11 mouse cellular contexts compared by ENCODE assay signal in genomic region chr8:109958036-109958655, GRCm38 (mm10). TPM values are rescaled to one million over a fixed set of nuclear protein-coding genes. Genes with fewer than 3 reads are reported as not detected.
A peak's percentile ranks its signal among the peaks of the same experiment; 100 is the strongest.
DNase-seq lines count a peak whose midpoint lies in the region; ATAC-seq and TF ChIP-seq lines count a peak whose summit lies in the region.
"Had no signal": no experiment of that assay in that cellular context is flagged by ENCODE, and none has a peak within 500 bp of the region (broad histone marks: within the 10 kb centered on the region; RNA-seq: fewer than 3 reads in every experiment).

No protein-coding gene starts in this region.

- no peak overlapping the region for H3K4me2 ChIP-seq in limb, embryonic 14.5 days (replicated peaks; ENCODE audit: low read depth, low read length, severe bottlenecking)

- ATAC-seq in limb, embryonic 14.5 days (ENCODE audit: low FRiP score, low read depth): no peak

- TF ChIP-seq CTCF in kidney, adult 2 months (conservative IDR thresholded peaks at IDR 0.05; ENCODE audit: insufficient read depth, insufficient read length, low read depth, low read length): no peak
- TF ChIP-seq CTCF in ES-Bruce4 (IDR thresholded peaks at IDR 0.05; ENCODE audit: low read depth, low read length): no peak

- no peak for TF ChIP-seq POLR2A in kidney, adult 2 months (IDR thresholded peaks at IDR 0.05; ENCODE audit: low read depth, low read length)
- no peak for TF ChIP-seq POLR2A in ES-Bruce4 (IDR thresholded peaks at IDR 0.05; ENCODE audit: insufficient read depth, low read length)
- no peak for TF ChIP-seq POLR2A in limb, embryonic 14.5 days (IDR thresholded peaks at IDR 0.05; ENCODE audit: borderline replicate concordance, extremely low read depth, insufficient read depth, insufficient read length)

- H3K27me3 ChIP-seq in kidney, adult 2 months (replicated peaks; ENCODE audit: control insufficient read depth, insufficient read depth, low read length): no peaks in the 10 kb centered on the region
- peaks cover 9% of the 10 kb centered on the region for H3K27me3 ChIP-seq in ES-Bruce4 (ENCODE audit: control insufficient read depth, insufficient read depth, low read length, poor library complexity, severe bottlenecking)
- H3K27me3 ChIP-seq in limb, embryonic 14.5 days (ENCODE audit: control insufficient read depth, insufficient read depth, low read length): peaks cover 29% of the 10 kb centered on the region

- peak overlapping the region; percentile 54 for H3K27ac ChIP-seq in kidney, adult 2 months (ENCODE audit: insufficient read depth, low read depth, low read length)
- H3K27ac ChIP-seq in ES-Bruce4 (ENCODE audit: insufficient read depth, low read length): peak overlapping the region; percentile 80
- H3K27ac ChIP-seq in limb, embryonic 14.5 days (replicated peaks; ENCODE audit: low read depth, low read length): peak overlapping the region; percentile 39; the same call in 1 of the 2 replicates
- H3K27ac ChIP-seq: liver, embryonic 14.5 days had no signal

- no peak overlapping the region for H3K4me3 ChIP-seq in kidney, adult 2 months (ENCODE audit: insufficient read depth, low read depth, low read length)
- H3K4me3 ChIP-seq in ES-Bruce4 (ENCODE audit: low read depth, low read length): no peak overlapping the region
- H3K4me3 ChIP-seq in limb, embryonic 14.5 days (replicated peaks; ENCODE audit: low read length): no peak overlapping the region

- H3K9ac ChIP-seq in ES-Bruce4 (ENCODE audit: low read depth, poor library complexity, severe bottlenecking): peak overlapping the region; percentile 41
- no peak overlapping the region for H3K9ac ChIP-seq in limb, embryonic 14.5 days (ENCODE audit: low read depth, low read length, severe bottlenecking)
- H3K9ac ChIP-seq: liver, embryonic 14.5 days had no signal

- no peaks in the 10 kb centered on the region for H3K36me3 ChIP-seq in kidney, adult 2 months (ENCODE audit: control insufficient read depth, insufficient read depth, low read length)
- no peaks in the 10 kb centered on the region for H3K36me3 ChIP-seq in ES-Bruce4 (ENCODE audit: control insufficient read depth, insufficient read depth, low read length, poor library complexity, severe bottlenecking)
- H3K36me3 ChIP-seq in limb, embryonic 14.5 days (ENCODE audit: control insufficient read depth, insufficient read depth, low read length): no peaks in the 10 kb centered on the region

- DNase-seq in adrenal gland, adult (ENCODE audit: inconsistent age in 2 of 2, low spot score in 1 of 2): peak; percentile 20 to 48
- DNase-seq in adrenal gland, adult 18-20 months (ENCODE audit: low spot score in 2 of 2): no peak
- no peak for DNase-seq in kidney, adult 2 months
- DNase-seq in kidney, adult 11 months: no peak
- no peak for DNase-seq in limb, embryonic 14.5 days (ENCODE audit: low spot score)
- no peak for DNase-seq in layer of hippocampus, postnatal 10 days (ENCODE audit: low spot score in 2 of 2)
- no peak for DNase-seq in cerebellum, postnatal 14 days

- no peak for TF ChIP-seq EP300 in ES-Bruce4 (IDR thresholded peaks at IDR 0.05; ENCODE audit: insufficient read depth, low read depth, low read length)

- 41% methylated on average over 12 of the region's 12 CpGs for WGBS in kidney, adult 2 months
- 24% methylated on average over 11 of the region's 12 CpGs for WGBS in limb, embryonic 14.5 days

- H3K4me1 ChIP-seq in kidney, adult 2 months (ENCODE audit: control insufficient read depth, insufficient read depth, low read length): peaks cover 10% of the 10 kb centered on the region; the same call in 1 of the 2 replicates
- peaks cover 2% of the 10 kb centered on the region for H3K4me1 ChIP-seq in ES-Bruce4 (ENCODE audit: control insufficient read depth, insufficient read depth, low read length)
- H3K4me1 ChIP-seq in limb, embryonic 14.5 days (ENCODE audit: control insufficient read depth, insufficient read depth, low read length): peaks cover 19% of the 10 kb centered on the region

- H3K9me3 ChIP-seq in ES-Bruce4 (replicated peaks; ENCODE audit: control insufficient read depth, insufficient read depth, low read length, poor library complexity, severe bottlenecking): no peaks in the 10 kb centered on the region
- H3K9me3 ChIP-seq in limb, embryonic 14.5 days (ENCODE audit: control insufficient read depth, low read length): no peaks in the 10 kb centered on the region

RNA-seq across cellular contexts. Expression of gene Marveld3, which starts 3.9 kb away (rescaled TPM):
- under 1 TPM; 0.19 to 0.23 TPM for total RNA-seq in adrenal gland, adult 18-20 months (2021)
- 10.7 and 10.8 TPM in 2 replicates for polyA plus RNA-seq in kidney, adult 2 months (2012; rRNA removed)
- polyA plus RNA-seq in ES-Bruce4 (2011; ENCODE audit: insufficient read depth, insufficient read length, low read depth, missing spikeins): 6.4 and 9.3 TPM in 2 replicates
- polyA plus RNA-seq in limb, embryonic 14.5 days (2012; rRNA removed): 0.49 and 1.2 TPM in 2 replicates
- 2.4 and 3.1 TPM in 2 replicates for polyA plus RNA-seq in limb, embryonic 14.5 days (2014; fragmentation: Nextera tagmentation; extraction: Ambion mirVana)
- total RNA-seq in layer of hippocampus, postnatal 10 days (2021): not detected

RNA-seq across cellular contexts. Expression of gene Tat, which starts 32.1 kb away (rescaled TPM):
- total RNA-seq in adrenal gland, adult 18-20 months (2021): 1 to 10 TPM in 1 of 2 experiments, under 1 TPM in 1; 0.13 to 1.3 TPM
- 0.04 TPM in 1 of 2 replicates, not detected in the other for polyA plus RNA-seq in kidney, adult 2 months (2012; rRNA removed)
- not detected in 2 replicates for polyA plus RNA-seq in ES-Bruce4 (2011; ENCODE audit: insufficient read depth, insufficient read length, low read depth, missing spikeins)
- polyA plus RNA-seq in limb, embryonic 14.5 days (2012; rRNA removed): 0.09 and 0.14 TPM in 2 replicates
- not detected in 2 replicates for polyA plus RNA-seq in limb, embryonic 14.5 days (2014; fragmentation: Nextera tagmentation; extraction: Ambion mirVana)
- not detected for total RNA-seq in layer of hippocampus, postnatal 10 days (2021)
- polyA plus RNA-seq: cortical plate, adult 2 months; neural tube, embryonic 11.5 days had no signal

Comparison
In these comparisons a context has a peak if more than half of its experiments do, and no peak if none do; other contexts are left out.
1. DNase-seq: peak in adrenal gland, adult (2 of 2); none in adrenal gland, adult 18-20 months (0 of 2), kidney, adult 2 months (single experiment), kidney, adult 11 months (single experiment), limb, embryonic 14.5 days (single experiment), layer of hippocampus, postnatal 10 days (0 of 2) and cerebellum, postnatal 14 days (0 of 2).
2. Peak in every context shown above with its lines, with median percentiles within 50 percentile points of each other: H3K27ac ChIP-seq.